Mouse (Mus musculus) neural tube, embryonic 15.5 days (tissue): ENCODE data around the gene Fbh1. TPM values are rescaled to one million over a fixed set of nuclear protein-coding genes. Genes with fewer than 3 reads are reported as not detected.
A peak's percentile ranks its signal among the peaks of the same experiment; 100 is the strongest.
"Not testable (repeated sequence)": the region's sequence is repeated elsewhere in the genome, so short reads cannot be mapped to it uniquely, and the experiment has no call there.

Source experiments
- ATAC-seq: fragments of 200-750 bp; cut with Nextera tagmentation; 2 replicates; pipeline ENCODE4 v1.8.0; 2017; ENCODE audit warnings: mild to moderate bottlenecking, moderate TSS enrichment, moderate library complexity; ENCODE audit not compliant: low FRiP score
- H3K27ac ChIP-seq: fragments of 300-500 bp; sonication (generic); replicated peaks from 2 replicates; pipeline ENCODE4 v1.5.1; 2015; ENCODE audit warnings: mild to moderate bottlenecking, inconsistent platforms
- H3K27me3 ChIP-seq: fragments of 300-500 bp; sonication (generic); replicated peaks from 2 replicates; pipeline ENCODE4 v1.6.1; 2015; ENCODE audit warnings: inconsistent platforms
- H3K36me3 ChIP-seq: fragments of 300-500 bp; sonication (generic); 2 replicates; pipeline ENCODE4 v1.6.1; 2015; ENCODE audit warnings: inconsistent platforms
- H3K4me1 ChIP-seq: fragments of 300-500 bp; sonication (generic); 2 replicates; pipeline ENCODE4 v1.6.1; 2015; ENCODE audit warnings: inconsistent platforms
- H3K4me2 ChIP-seq: fragments of 300-500 bp; sonication (generic); 2 replicates; pipeline ENCODE4 v1.6.1; 2015; ENCODE audit warnings: inconsistent platforms, mild to moderate bottlenecking, moderate library complexity
- H3K4me3 ChIP-seq: fragments of 300-500 bp; sonication (generic); replicated peaks from 2 replicates; pipeline ENCODE4 v1.5.1; 2015; ENCODE audit warnings: mild to moderate bottlenecking, inconsistent platforms
- H3K9ac ChIP-seq: fragments of 300-500 bp; sonication (generic); replicated peaks from 2 replicates; pipeline ENCODE4 v1.6.1; 2015; ENCODE audit warnings: mild to moderate bottlenecking, inconsistent platforms
- H3K9me3 ChIP-seq: fragments of 300-500 bp; sonication (generic); replicated peaks from 2 replicates; pipeline ENCODE4 v1.6.1; 2016; ENCODE audit warnings: inconsistent platforms
- WGBS: fragments of 180-500 bp; shearing (Covaris S2); methylation state at CpG from one replicate; pipeline ENCODE4 v1.1.7; 2015; ENCODE audit warnings: mixed read lengths; 5-methylcytosine and 5-hydroxymethylcytosine counted together
- polyA plus RNA-seq: library from polyadenylated mRNA; unstranded; fragments of >200 nt; fragmentation: Nextera tagmentation; extraction: Ambion mirVana; gene quantifications from 2 replicates; pipeline ENCODE4 v1.2.1, GENCODE M21; 2015

Gene Fbh1
- polyA plus RNA-seq, 1 experiment from 2014 or later, result 119 TPM

- Histone ChIP-seq H3K9me3 (no peaks in the 10 kb centered on the region), H3K4me1 (no peaks in the 10 kb centered on the region), H3K4me2 (no peak overlapping the region), H3K4me3 (no peak overlapping the region), H3K27ac (no peak overlapping the region), H3K36me3 (no peaks in the 10 kb centered on the region), H3K27me3 (no peaks in the 10 kb centered on the region), H3K9ac (no peak overlapping the region)
- no peak for ATAC-seq
- 82% methylated on average over 4 of the region's 4 CpGs for WGBS
Measured at GRCm38 (mm10) chr2:11714535-11714934, 62.8 kb downstream of the Fbh1 start.

- H3K4me1 ChIP-seq, result no peaks in the 10 kb centered on the region
- 56% methylated on average over 3 of the region's 3 CpGs for WGBS
- no peaks in the 10 kb centered on the region for H3K27me3 ChIP-seq
- no peak overlapping the region for H3K9ac ChIP-seq
- no peaks in the 10 kb centered on the region for H3K36me3 ChIP-seq
- H3K27ac ChIP-seq, result no peak overlapping the region
- H3K4me2 ChIP-seq, result no peak overlapping the region
- no peak overlapping the region for H3K4me3 ChIP-seq
- no peaks in the 10 kb centered on the region for H3K9me3 ChIP-seq
- no peak for ATAC-seq
Measured at GRCm38 (mm10) chr2:11713021-11713420, 64.4 kb downstream of the Fbh1 start.

GRCm38 (mm10) chr2:11712483-11712990 lies 64.8 kb downstream of the Fbh1 start:
- Histone ChIP-seq H3K27me3 (peaks cover 4% of the 10 kb centered on the region; the same call in 1 of the 2 replicates), H3K36me3 (no peaks in the 10 kb centered on the region), H3K4me3 (no peak overlapping the region), H3K27ac (no peak overlapping the region), H3K9me3 (no peaks in the 10 kb centered on the region), H3K9ac (no peak overlapping the region), H3K4me1 (no peaks in the 10 kb centered on the region), H3K4me2 (no peak overlapping the region)
- ATAC-seq, result no peak
- WGBS, result 87% methylated on average over 6 of the region's 6 CpGs

- H3K4me3 ChIP-seq, H3K9me3 ChIP-seq, H3K36me3 ChIP-seq, ATAC-seq, H3K9ac ChIP-seq, H3K27ac ChIP-seq, H3K4me2 ChIP-seq: not testable (repeated sequence)
- H3K4me1 ChIP-seq, result peaks cover 16% of the 10 kb centered on the region
- WGBS, result 56% methylated on average over 4 of the region's 4 CpGs
- H3K27me3 ChIP-seq, result peaks cover 17% of the 10 kb centered on the region
Measured at GRCm38 (mm10) chr2:11710101-11710500, 67.3 kb downstream of the Fbh1 start.

GRCm38 (mm10) chr2:11708538-11708937 lies 68.8 kb downstream of the Fbh1 start:
- Histone ChIP-seq H3K27me3 (peaks cover 21% of the 10 kb centered on the region), H3K4me1 (peaks cover 18% of the 10 kb centered on the region), H3K27ac (no peak overlapping the region), H3K9me3 (no peaks in the 10 kb centered on the region), H3K4me3 (no peak overlapping the region), H3K4me2 (no peak overlapping the region), H3K36me3 (no peaks in the 10 kb centered on the region), H3K9ac (no peak overlapping the region)
- WGBS, result 91% methylated on average over 5 of the region's 5 CpGs
- ATAC-seq, result no peak

GRCm38 (mm10) chr2:11706746-11707065 lies 70.7 kb downstream of the Fbh1 start:
- Histone ChIP-seq H3K27me3 (peaks cover 24% of the 10 kb centered on the region), H3K36me3 (no peaks in the 10 kb centered on the region), H3K4me1 (peaks cover 18% of the 10 kb centered on the region), H3K9ac (no peak overlapping the region), H3K4me2 (peak overlapping the region; percentile 99), H3K9me3 (no peaks in the 10 kb centered on the region), H3K4me3 (peak overlapping the region; percentile 57), H3K27ac (no peak overlapping the region)
- ATAC-seq, result no peak
- 41% methylated on average over 6 of the region's 6 CpGs for WGBS

- peak overlapping the region; percentile 48 for H3K9ac ChIP-seq
- no peak overlapping the region for H3K27ac ChIP-seq
- H3K27me3 ChIP-seq, result peaks cover 24% of the 10 kb centered on the region
- peak; percentile 60; the same call in 1 of the 2 replicates for ATAC-seq
- H3K4me3 ChIP-seq, result peak overlapping the region; percentile 57
- peaks cover 18% of the 10 kb centered on the region for H3K4me1 ChIP-seq
- no peaks in the 10 kb centered on the region for H3K36me3 ChIP-seq
- H3K9me3 ChIP-seq, result no peaks in the 10 kb centered on the region
- WGBS, result 3% methylated on average over 28 of the region's 28 CpGs
- peak overlapping the region; percentile 99 for H3K4me2 ChIP-seq
Measured at GRCm38 (mm10) chr2:11706030-11706745, 71.2 kb downstream of the Fbh1 start.

GRCm38 (mm10) chr2:11705201-11706025 lies 72.0 kb downstream of the Fbh1 start, which contains the start of gene Il15ra:
TSS of gene Il15ra (plus strand) at chr2:11705290.
- Histone ChIP-seq H3K36me3 (no peaks in the 10 kb centered on the region), H3K27ac (no peak within 1 kb of the TSS), H3K4me3 (peak within 1 kb of the TSS; percentile 57), H3K4me1 (peaks cover 18% of the 10 kb centered on the region), H3K27me3 (peaks cover 24% of the 10 kb centered on the region), H3K4me2 (peak within 1 kb of the TSS; percentile 99), H3K9me3 (no peaks in the 10 kb centered on the region), H3K9ac (peak within 1 kb of the TSS; percentile 48)
- peak; percentile 73 for ATAC-seq
- under 1% methylated on average over 37 of the region's 37 CpGs for WGBS

- no peak for ATAC-seq
- Histone ChIP-seq H3K9me3 (no peaks in the 10 kb centered on the region), H3K9ac (no peak overlapping the region), H3K4me1 (no peaks in the 10 kb centered on the region), H3K27ac (no peak overlapping the region), H3K36me3 (no peaks in the 10 kb centered on the region), H3K27me3 (peaks cover 5% of the 10 kb centered on the region; the same call in 1 of the 2 replicates), H3K4me3 (no peak overlapping the region), H3K4me2 (no peak overlapping the region)
- 90% methylated on average over 2 of the region's 2 CpGs for WGBS
Measured at GRCm38 (mm10) chr2:11699905-11700304, 77.5 kb downstream of the Fbh1 start.

GRCm38 (mm10) chr2:11698994-11699393 lies 78.4 kb downstream of the Fbh1 start:
- H3K9ac ChIP-seq, result no peak overlapping the region
- no peak overlapping the region for H3K4me3 ChIP-seq
- WGBS, result 69% methylated on average over 5 of the region's 5 CpGs
- H3K4me1 ChIP-seq, result no peaks in the 10 kb centered on the region
- H3K27ac ChIP-seq, result no peak overlapping the region
- no peak for ATAC-seq
- H3K4me2 ChIP-seq, result no peak overlapping the region
- 0 out of 2 replicates have a peak, but pooled peaks cover 4% of the 10 kb centered on the region for H3K27me3 ChIP-seq
- H3K9me3 ChIP-seq, result no peaks in the 10 kb centered on the region
- no peaks in the 10 kb centered on the region for H3K36me3 ChIP-seq

GRCm38 (mm10) chr2:11695867-11696266 lies 81.5 kb downstream of the Fbh1 start:
- Histone ChIP-seq H3K27ac (no peak overlapping the region), H3K9me3 (no peaks in the 10 kb centered on the region), H3K27me3 (no peaks in the 10 kb centered on the region), H3K4me3 (no peak overlapping the region), H3K36me3 (no peaks in the 10 kb centered on the region), H3K9ac (no peak overlapping the region), H3K4me2 (no peak overlapping the region), H3K4me1 (no peaks in the 10 kb centered on the region)
- ATAC-seq, result no peak
- WGBS, result 74% methylated on average over 2 of the region's 2 CpGs

- Histone ChIP-seq H3K4me3 (no peak overlapping the region), H3K4me2 (no peak overlapping the region), H3K9me3 (no peaks in the 10 kb centered on the region), H3K36me3 (no peaks in the 10 kb centered on the region), H3K27me3 (no peaks in the 10 kb centered on the region), H3K27ac (no peak overlapping the region), H3K9ac (no peak overlapping the region), H3K4me1 (no peaks in the 10 kb centered on the region)
- ATAC-seq, result no peak
- 70% methylated on average over 2 of the region's 2 CpGs for WGBS
Measured at GRCm38 (mm10) chr2:11694104-11694503, 83.3 kb downstream of the Fbh1 start.
